In genomic region chrX:51895646-51896190, GRCm38 (mm10) we compare ENCODE assay signal across 14 mouse cellular contexts.
DNase-seq lines count a peak whose midpoint lies in the region; ATAC-seq and TF ChIP-seq lines count a peak whose summit lies in the region.
"Had no signal": no experiment of that assay in that cellular context is flagged by ENCODE, and none has a peak within 500 bp of the region (broad histone marks: within the 10 kb centered on the region; RNA-seq: fewer than 3 reads in every experiment).

No protein-coding gene starts in this region.

- peak; percentile 53 for TF ChIP-seq CTCF in Patski (IDR thresholded peaks at IDR 0.05)

- CTCF ChIA-PET in Patski (lab: Charles Lee): interaction anchor here (1.1 kb wide), 1 partner anchor 11 kb away, joined by 3 read pairs; no protein-coding TSS in a partner anchor

- no peaks in the 10 kb centered on the region for H3K4me1 ChIP-seq in kidney, embryonic 15.5 days
- H3K4me1 ChIP-seq in forebrain, embryonic 16.5 days (replicated peaks; ENCODE audit: control insufficient read depth, insufficient read depth, low read length): no peaks in the 10 kb centered on the region
- H3K4me1 ChIP-seq: heart, embryonic 10.5 days; lung, embryonic 15.5 days had no signal

- H3K4me2 ChIP-seq in kidney, embryonic 15.5 days: no peak overlapping the region
- H3K4me2 ChIP-seq in forebrain, embryonic 16.5 days (ENCODE audit: low read length): no peak overlapping the region
- H3K4me2 ChIP-seq: embryonic facial prominence, embryonic 13.5 days; lung, embryonic 15.5 days had no signal

- POLR2A ChIA-PET in Patski (lab: Charles Lee): no interaction called here

- no peak overlapping the region for H3K9ac ChIP-seq in kidney, embryonic 15.5 days
- no peak overlapping the region for H3K9ac ChIP-seq in forebrain, embryonic 16.5 days (replicated peaks; ENCODE audit: low read depth, low read length)
- H3K9ac ChIP-seq: embryonic facial prominence, embryonic 13.5 days; lung, embryonic 15.5 days had no signal

- no peaks in the 10 kb centered on the region for H3K36me3 ChIP-seq in kidney, embryonic 15.5 days
- no peaks in the 10 kb centered on the region for H3K36me3 ChIP-seq in forebrain, embryonic 16.5 days (ENCODE audit: control insufficient read depth, insufficient read depth)
- H3K36me3 ChIP-seq: embryonic facial prominence, embryonic 13.5 days; heart, embryonic 10.5 days; limb, embryonic 10.5 days; lung, embryonic 15.5 days had no signal

- WGBS in kidney, embryonic 15.5 days: 75% methylated on average over 10 of the region's 10 CpGs
- WGBS in forebrain, embryonic 16.5 days: 74% methylated on average over 10 of the region's 10 CpGs

- DNase-seq in kidney, adult 8-10 months: peak; percentile 1
- DNase-seq in thymus, postnatal 25 days: peak; percentile 1
- DNase-seq in thymus, postnatal 10 days (ENCODE audit: low spot score in 2 of 2): no peak
- no peak for DNase-seq in Patski (ENCODE audit: low read depth, low spot score)
- DNase-seq: heart, postnatal 4 days; right cerebral cortex, postnatal 4 days had no signal

- no peak for ATAC-seq in kidney, embryonic 15.5 days (replicated peaks; ENCODE audit: low FRiP score)
- ATAC-seq in Patski: no peak
- no peak for ATAC-seq in inflammation-experienced regulatory T-cells, adult 6 months
- ATAC-seq in forebrain, embryonic 16.5 days: no peak
- ATAC-seq: intestine, embryonic 16.5 days had no signal

- no peak overlapping the region for H3K4me3 ChIP-seq in kidney, embryonic 15.5 days (replicated peaks)
- no peak overlapping the region for H3K4me3 ChIP-seq in forebrain, embryonic 16.5 days (replicated peaks; ENCODE audit: low read length)
- H3K4me3 ChIP-seq: embryonic facial prominence, embryonic 13.5 days; heart, embryonic 10.5 days; limb, embryonic 10.5 days; lung, embryonic 15.5 days had no signal

- no peak overlapping the region for H3K27ac ChIP-seq in kidney, embryonic 15.5 days
- no peak overlapping the region for H3K27ac ChIP-seq in forebrain, embryonic 16.5 days (ENCODE audit: low read length)
- H3K27ac ChIP-seq: embryonic facial prominence, embryonic 13.5 days; heart, embryonic 10.5 days; limb, embryonic 10.5 days; lung, embryonic 15.5 days had no signal

- no peaks in the 10 kb centered on the region for H3K27me3 ChIP-seq in kidney, embryonic 15.5 days
- H3K27me3 ChIP-seq in Patski: peaks cover 5% of the 10 kb centered on the region
- H3K27me3 ChIP-seq in forebrain, embryonic 16.5 days (replicated peaks; ENCODE audit: control insufficient read depth, insufficient read depth, low read length): no peaks in the 10 kb centered on the region
- H3K27me3 ChIP-seq: lung, embryonic 15.5 days had no signal

- H3K9me3 ChIP-seq in kidney, embryonic 15.5 days (replicated peaks): no peaks in the 10 kb centered on the region
- H3K9me3 ChIP-seq in forebrain, embryonic 16.5 days (ENCODE audit: control insufficient read depth, low read length): no peaks in the 10 kb centered on the region
- H3K9me3 ChIP-seq: embryonic facial prominence, embryonic 13.5 days; heart, embryonic 10.5 days; limb, embryonic 10.5 days; lung, embryonic 15.5 days had no signal

- in situ Hi-C loops in Patski (cut with MboI; ENCODE audit: low pct_unique_long_range_greater_than_20kb): no loop called here

Comparison
In these comparisons a context has a peak if more than half of its experiments do, and no peak if none do; other contexts are left out.
1. DNase-seq: peak in kidney, adult 8-10 months (2 of 2) and thymus, postnatal 25 days (single experiment); none in thymus, postnatal 10 days (0 of 2) and Patski (single experiment).